Mouse (Mus musculus): ENCODE results near the gene Atat1. TPM values are rescaled to one million over a fixed set of nuclear protein-coding genes. Genes with fewer than 3 reads are reported as not detected.

Gene Atat1
- total RNA-seq, 2 experiments from 2014 or later = 51.1 to 63.9 TPM

DNA sequence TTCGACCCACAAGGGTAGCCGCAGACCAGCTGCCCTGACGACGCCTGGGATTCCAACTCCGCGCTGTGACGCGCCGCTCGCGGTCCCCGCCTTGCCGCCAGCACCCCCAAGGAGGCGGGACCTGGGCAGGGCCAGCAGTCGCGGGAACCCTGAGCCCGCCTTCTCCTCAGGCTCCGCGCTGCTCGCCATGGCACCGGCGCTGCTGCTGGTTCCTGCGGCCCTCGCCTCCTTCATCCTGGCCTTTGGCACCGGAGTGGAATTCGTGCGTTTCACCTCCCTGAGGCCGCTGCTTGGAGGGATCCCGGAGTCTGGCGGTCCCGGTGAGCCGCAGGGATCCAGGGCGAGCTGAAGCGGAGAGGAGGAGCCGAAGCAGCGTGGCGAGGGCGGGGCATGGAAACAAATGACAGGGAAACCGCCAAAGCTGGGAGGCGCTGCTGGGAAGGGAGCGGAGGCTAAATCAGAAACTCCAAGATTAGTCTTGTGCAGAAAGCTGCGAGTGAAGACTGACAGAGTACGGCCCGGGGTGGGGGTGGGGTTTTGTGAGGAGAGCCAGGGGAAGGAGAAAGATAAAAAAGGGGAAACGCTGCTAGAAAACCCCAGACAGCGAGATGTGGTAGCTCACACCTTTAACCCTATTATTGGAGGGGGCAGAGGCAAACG, 48.5 kb downstream of the Atat1 start, which contains the start of gene Nrm:
Gene Nrm, plus strand, starts transcription at position 121 of the 660 bp plus-strand sequence.
- intact Hi-C loops (cut with DNase I) = no loop called here
- peak; percentile 91 to 93 for DNase-seq (ENCODE audit: low spot score in 2 of 2)

DNA sequence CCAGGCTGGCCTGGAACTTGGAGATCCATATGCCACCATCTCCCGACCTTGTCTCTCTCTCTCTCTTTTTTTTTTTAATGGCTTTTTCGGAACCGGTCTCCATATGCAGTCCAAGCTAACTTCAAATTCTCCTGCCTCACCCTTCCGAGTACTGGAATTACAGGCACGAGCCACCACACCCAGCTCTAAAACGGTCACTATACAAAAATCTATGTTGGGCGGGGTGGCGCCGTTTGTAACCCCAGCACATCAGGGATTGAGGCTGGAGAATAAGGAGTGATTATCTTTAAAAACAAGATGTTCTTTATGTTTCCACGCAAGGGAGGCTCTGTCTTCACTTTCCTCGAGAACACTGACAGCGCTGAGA, 49.1 kb downstream of the Atat1 start:
- intact Hi-C loops (cut with DNase I) = no loop called here
- no peak for DNase-seq (ENCODE audit: low spot score in 2 of 2)

DNA sequence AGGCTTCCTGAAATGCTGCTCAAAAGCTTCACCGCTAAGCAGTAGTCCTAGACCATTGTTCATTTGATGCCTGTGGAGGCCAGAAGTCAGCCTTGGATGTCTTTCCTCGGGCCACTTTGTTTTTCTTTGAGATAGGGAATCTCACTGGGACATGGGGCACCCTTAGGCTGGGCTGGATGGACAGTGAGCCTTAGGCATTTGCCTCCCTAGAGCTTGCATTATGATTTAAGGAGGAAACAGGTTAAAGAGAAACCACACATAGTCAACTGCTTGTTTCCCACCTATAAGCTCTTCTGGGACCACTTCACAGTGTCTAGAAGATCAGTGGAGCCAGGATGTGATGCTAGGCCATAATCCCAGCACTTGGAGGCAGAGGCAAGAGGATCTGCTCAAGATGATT, 50.0 kb downstream of the Atat1 start:
- intact Hi-C loops (cut with DNase I) = no loop called here
- no peak for DNase-seq (ENCODE audit: low spot score in 2 of 2)

DNA sequence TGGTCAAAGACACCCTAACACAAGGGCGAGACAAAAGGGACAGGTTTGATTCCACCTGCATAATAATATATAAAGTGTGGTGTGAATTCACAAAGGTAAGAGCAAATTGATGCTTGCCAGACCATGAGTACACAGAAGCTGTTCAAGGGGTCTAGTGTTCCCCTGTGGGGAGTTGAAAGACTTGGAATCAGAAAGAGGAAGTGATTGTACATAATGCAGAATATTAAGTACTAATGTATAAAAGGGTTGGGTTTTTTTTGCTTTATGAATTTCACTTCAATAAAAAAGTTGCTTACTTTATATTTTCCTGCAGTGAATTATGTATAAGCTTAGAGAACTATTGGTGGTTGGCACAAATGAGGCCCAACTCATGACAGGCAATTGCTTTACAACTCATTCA, 50.5 kb downstream of the Atat1 start:
- DNase-seq (ENCODE audit: low spot score in 2 of 2) = no peak
- intact Hi-C loops (cut with DNase I) = no loop called here

DNA sequence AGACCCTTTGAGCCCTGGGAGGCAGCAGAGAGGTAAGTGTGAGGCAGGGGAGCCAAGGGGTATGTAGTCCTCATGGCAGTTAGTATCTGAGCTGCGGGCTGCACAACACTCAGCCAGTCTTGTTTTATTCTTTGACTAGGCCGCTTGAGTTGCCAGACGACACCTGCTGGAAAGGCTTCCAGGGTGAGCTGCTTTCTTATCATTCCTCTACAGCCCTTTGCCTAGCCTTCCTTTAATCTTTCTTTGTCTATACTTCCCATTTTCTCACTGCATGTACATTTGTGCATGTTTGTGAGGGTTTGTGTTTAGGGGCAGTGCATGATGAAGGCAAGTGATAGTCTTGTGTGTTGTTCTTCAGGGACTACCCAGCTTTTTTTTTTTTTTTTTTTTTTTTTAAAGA, 58.9 kb downstream of the Atat1 start:
- no peak for DNase-seq (ENCODE audit: low spot score in 2 of 2)
- intact Hi-C loops (cut with DNase I) = no loop called here

DNA sequence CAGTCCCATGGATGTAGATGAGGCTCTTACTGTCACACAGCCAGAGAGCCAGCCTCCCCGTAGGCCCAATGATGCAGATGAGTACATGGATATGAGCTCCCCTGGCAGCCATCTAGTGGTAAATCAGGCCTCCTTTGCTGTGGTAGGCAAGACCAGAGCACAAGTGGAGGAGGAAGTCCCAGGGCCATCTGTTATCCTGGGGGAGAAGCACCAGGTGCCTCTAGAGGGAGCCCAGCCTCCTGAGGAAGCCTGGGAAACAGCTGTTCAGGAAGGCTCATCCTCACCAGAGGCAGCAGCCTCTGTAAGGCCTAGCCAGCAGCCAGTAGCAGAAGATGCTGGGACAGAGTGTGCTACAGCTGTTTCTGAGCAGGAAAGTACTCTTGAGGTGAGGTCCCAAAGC, 61.8 kb downstream of the Atat1 start:
- DNase-seq (ENCODE audit: low spot score in 2 of 2) = peak in 1 of 2 experiments; percentile 47
- intact Hi-C loops (cut with DNase I) = no loop called here

Small RNA genes lying within 50 kb of the gene (microRNA-seq; reads per million reads assigned to microRNA genes)
- gene Gm28033 = not detected
- 0.76 reads per million for gene Mir1894

Other genes with a start within 250 kb of the Atat1 start
- 10 to 100 TPM; 30.1 to 40.0 TPM for gene Vars2, start 242.5 kb downstream of the Atat1 start, total RNA-seq (2021)
- gene Gtf2h4, start 236.3 kb downstream of the Atat1 start, total RNA-seq (2021) = 10 to 100 TPM; 26.8 to 29.9 TPM
- 10 to 100 TPM; 52.5 to 69.9 TPM for gene Ddr1, start 205.5 kb downstream of the Atat1 start, total RNA-seq (2021)
- 10 to 100 TPM; 10.6 to 13.6 TPM for gene Ier3, start 88.4 kb downstream of the Atat1 start, total RNA-seq (2021)
- 100 to 1,000 TPM; 146 to 149 TPM for gene Flot1, start 86.8 kb downstream of the Atat1 start, total RNA-seq (2021)
- gene Tubb5, start 71.8 kb downstream of the Atat1 start, total RNA-seq (2021) = 100 to 1,000 TPM; 441 to 478 TPM
- gene Mdc1, start 68.6 kb downstream of the Atat1 start, total RNA-seq (2021) = 10 to 100 TPM; 16.5 to 16.9 TPM
- gene Nrm, start 48.8 kb downstream of the Atat1 start, total RNA-seq (2021) = 1 to 10 TPM; 2.3 to 3.1 TPM
- 1 to 10 TPM; 9.2 to 9.3 TPM for gene Ppp1r18, start 44.5 kb downstream of the Atat1 start, total RNA-seq (2021)
- 10 to 100 TPM; 26.0 to 32.0 TPM for gene Dhx16, start 30.3 kb downstream of the Atat1 start, total RNA-seq (2021)
- gene 2310061I04Rik, start 12.6 kb downstream of the Atat1 start, total RNA-seq (2021) = 10 to 100 TPM; 58.4 to 62.0 TPM
- 10 to 100 TPM; 38.0 to 46.2 TPM for gene Mrps18b, start 6.3 kb upstream of the Atat1 start, total RNA-seq (2021)
- 10 to 100 TPM; 62.5 to 84.5 TPM for gene Ppp1r10, start 6.4 kb upstream of the Atat1 start, total RNA-seq (2021)
- gene Abcf1, start 59.7 kb upstream of the Atat1 start, total RNA-seq (2021) = 10 to 100 TPM; 71.0 to 77.8 TPM
- gene Gnl1, start 69.8 kb upstream of the Atat1 start, total RNA-seq (2021) = 100 to 1,000 TPM; 173 to 198 TPM
- gene Prr3, start 70.2 kb upstream of the Atat1 start, total RNA-seq (2021) = 10 to 100 TPM; 36.9 to 40.0 TPM
- 1 to 10 TPM; 1.1 to 2.2 TPM for gene H2-T24, start 110.5 kb upstream of the Atat1 start, total RNA-seq (2021)
- 10 to 100 TPM; 12.6 to 15.1 TPM for gene H2-T23, start 122.8 kb upstream of the Atat1 start, total RNA-seq (2021)
- 10 to 100 TPM; 11.0 to 12.2 TPM for gene H2-T22, start 132.7 kb upstream of the Atat1 start, total RNA-seq (2021)
- gene Gm6034, start 132.9 kb upstream of the Atat1 start, total RNA-seq (2021) = under 1 TPM in 1 of 2 experiments, not detected in 1; 0.27 TPM
- 1 to 10 TPM in 1 of 2 experiments, under 1 TPM in 1; 0.59 to 1.9 TPM for gene Gm11127, start 148.3 kb upstream of the Atat1 start, total RNA-seq (2021)
- not detected for gene Gm19684, start 211.6 kb upstream of the Atat1 start, total RNA-seq (2021)
- gene Gm7030, start 219.3 kb upstream of the Atat1 start, total RNA-seq (2021) = not detected